Mouse (Mus musculus): ENCODE results near the gene Swap70. TPM values are rescaled to one million over a fixed set of nuclear protein-coding genes. Genes with fewer than 3 reads are reported as not detected.

Swap70 gene
- polyA plus RNA-seq, 1 experiment from 2014 or later = 22.7 TPM

- no peak overlapping the region for H3K4me2 ChIP-seq (ENCODE audit: low read depth, low read length)
- DNase-seq (ENCODE audit: low spot score) = no peak
- no peaks in the 10 kb centered on the region for H3K36me3 ChIP-seq (replicated peaks; ENCODE audit: control insufficient read depth, insufficient read depth, low read depth, low read length)
- H3K9me3 ChIP-seq (replicated peaks; ENCODE audit: control insufficient read depth, low read length) = no peaks in the 10 kb centered on the region
- H3K4me3 ChIP-seq (ENCODE audit: low read depth, low read length) = no peak overlapping the region
- WGBS = 69% methylated on average over 6 of the region's 6 CpGs
- no peak overlapping the region for H3K27ac ChIP-seq (replicated peaks; ENCODE audit: low read depth, low read length)
- no peaks in the 10 kb centered on the region for H3K27me3 ChIP-seq (ENCODE audit: control insufficient read depth, insufficient read depth, low read length)
- H3K4me1 ChIP-seq (ENCODE audit: control insufficient read depth, insufficient read depth, low read length) = no peaks in the 10 kb centered on the region; the same call in 1 of the 2 replicates
- H3K9ac ChIP-seq (replicated peaks; ENCODE audit: low read length) = no peak overlapping the region
- ATAC-seq (replicated peaks; ENCODE audit: insufficient number of reproducible peaks, low FRiP score, low TSS enrichment, low read depth) = no peak
These were observed 81.4 kb downstream of the Swap70 start for GRCm38 (mm10) chr7:110302886-110303285.

GRCm38 (mm10) chr7:110305486-110305885, 84.0 kb downstream of the Swap70 start:
- Histone ChIP-seq H3K4me1 (ENCODE audit: control insufficient read depth, insufficient read depth, low read length) (no peaks in the 10 kb centered on the region), H3K36me3 (replicated peaks; ENCODE audit: control insufficient read depth, insufficient read depth, low read depth, low read length) (no peaks in the 10 kb centered on the region; the same call in 1 of the 2 replicates), H3K27ac (replicated peaks; ENCODE audit: low read depth, low read length) (no peak overlapping the region), H3K4me3 (ENCODE audit: low read depth, low read length) (no peak overlapping the region), H3K9ac (replicated peaks; ENCODE audit: low read length) (no peak overlapping the region), H3K27me3 (ENCODE audit: control insufficient read depth, insufficient read depth, low read length) (no peaks in the 10 kb centered on the region), H3K9me3 (replicated peaks; ENCODE audit: control insufficient read depth, low read length) (no peaks in the 10 kb centered on the region), H3K4me2 (ENCODE audit: low read depth, low read length) (no peak overlapping the region)
- ATAC-seq (replicated peaks; ENCODE audit: insufficient number of reproducible peaks, low FRiP score, low TSS enrichment, low read depth) (no peak), DNase-seq (ENCODE audit: low spot score) (no peak)
- WGBS = 93% methylated on average over 4 of the region's 4 CpGs

- no peaks in the 10 kb centered on the region; the same call in 1 of the 2 replicates for H3K36me3 ChIP-seq (replicated peaks; ENCODE audit: control insufficient read depth, insufficient read depth, low read depth, low read length)
- no peaks in the 10 kb centered on the region for H3K27me3 ChIP-seq (ENCODE audit: control insufficient read depth, insufficient read depth, low read length)
- no peak overlapping the region for H3K4me3 ChIP-seq (ENCODE audit: low read depth, low read length)
- no peak overlapping the region for H3K27ac ChIP-seq (replicated peaks; ENCODE audit: low read depth, low read length)
- 48% methylated on average over 5 of the region's 5 CpGs for WGBS
- H3K9me3 ChIP-seq (replicated peaks; ENCODE audit: control insufficient read depth, low read length) = no peaks in the 10 kb centered on the region
- no peak overlapping the region for H3K9ac ChIP-seq (replicated peaks; ENCODE audit: low read length)
- no peak overlapping the region for H3K4me2 ChIP-seq (ENCODE audit: low read depth, low read length)
- H3K4me1 ChIP-seq (ENCODE audit: control insufficient read depth, insufficient read depth, low read length) = no peaks in the 10 kb centered on the region
- DNase-seq (ENCODE audit: low spot score) (no peak), ATAC-seq (replicated peaks; ENCODE audit: insufficient number of reproducible peaks, low FRiP score, low TSS enrichment, low read depth) (no peak)
These were observed 84.8 kb downstream of the Swap70 start for GRCm38 (mm10) chr7:110306281-110306680.

GRCm38 (mm10) chr7:110307741-110308140, 86.2 kb downstream of the Swap70 start:
- WGBS = 82% methylated on average over 11 of the region's 11 CpGs

GRCm38 (mm10) chr7:110309246-110309645, 87.7 kb downstream of the Swap70 start:
- no peak for DNase-seq (ENCODE audit: low spot score)
- no peak overlapping the region for H3K27ac ChIP-seq (replicated peaks; ENCODE audit: low read depth, low read length)
- no peaks in the 10 kb centered on the region; the same call in 1 of the 2 replicates for H3K36me3 ChIP-seq (replicated peaks; ENCODE audit: control insufficient read depth, insufficient read depth, low read depth, low read length)
- no peak overlapping the region for H3K4me3 ChIP-seq (ENCODE audit: low read depth, low read length)
- H3K4me1 ChIP-seq (ENCODE audit: control insufficient read depth, insufficient read depth, low read length) = no peaks in the 10 kb centered on the region
- 92% methylated on average over 8 of the region's 8 CpGs for WGBS
- H3K9me3 ChIP-seq (replicated peaks; ENCODE audit: control insufficient read depth, low read length) = no peaks in the 10 kb centered on the region
- no peaks in the 10 kb centered on the region for H3K27me3 ChIP-seq (ENCODE audit: control insufficient read depth, insufficient read depth, low read length)
- no peak overlapping the region for H3K4me2 ChIP-seq (ENCODE audit: low read depth, low read length)
- ATAC-seq (replicated peaks; ENCODE audit: insufficient number of reproducible peaks, low FRiP score, low TSS enrichment, low read depth) = no peak
- no peak overlapping the region for H3K9ac ChIP-seq (replicated peaks; ENCODE audit: low read length)

More at GRCm38 (mm10) chr7:110307741-110308140, 86.2 kb downstream of the Swap70 start:
- Histone ChIP-seq H3K4me1 (ENCODE audit: control insufficient read depth, insufficient read depth, low read length) (no peaks in the 10 kb centered on the region), H3K4me2 (ENCODE audit: low read depth, low read length) (no peak overlapping the region), H3K9ac (replicated peaks; ENCODE audit: low read length) (no peak overlapping the region), H3K27ac (replicated peaks; ENCODE audit: low read depth, low read length) (no peak overlapping the region), H3K9me3 (replicated peaks; ENCODE audit: control insufficient read depth, low read length) (no peaks in the 10 kb centered on the region), H3K4me3 (ENCODE audit: low read depth, low read length) (no peak overlapping the region), H3K36me3 (replicated peaks; ENCODE audit: control insufficient read depth, insufficient read depth, low read depth, low read length) (no peaks in the 10 kb centered on the region; the same call in 1 of the 2 replicates), H3K27me3 (ENCODE audit: control insufficient read depth, insufficient read depth, low read length) (no peaks in the 10 kb centered on the region)
- no peak for DNase-seq (ENCODE audit: low spot score)
- ATAC-seq (replicated peaks; ENCODE audit: insufficient number of reproducible peaks, low FRiP score, low TSS enrichment, low read depth) = no peak

GRCm38 (mm10) chr7:110313392-110314055, 92.0 kb downstream of the Swap70 start:
- Histone ChIP-seq H3K4me2 (ENCODE audit: low read depth, low read length) (no peak overlapping the region), H3K27me3 (ENCODE audit: control insufficient read depth, insufficient read depth, low read length) (no peaks in the 10 kb centered on the region), H3K4me3 (ENCODE audit: low read depth, low read length) (no peak overlapping the region), H3K4me1 (ENCODE audit: control insufficient read depth, insufficient read depth, low read length) (no peaks in the 10 kb centered on the region), H3K9me3 (replicated peaks; ENCODE audit: control insufficient read depth, low read length) (no peaks in the 10 kb centered on the region), H3K9ac (replicated peaks; ENCODE audit: low read length) (no peak overlapping the region), H3K36me3 (replicated peaks; ENCODE audit: control insufficient read depth, insufficient read depth, low read depth, low read length) (no peaks in the 10 kb centered on the region; the same call in 1 of the 2 replicates), H3K27ac (replicated peaks; ENCODE audit: low read depth, low read length) (no peak overlapping the region)
- 89% methylated on average over 9 of the region's 9 CpGs for WGBS
- ATAC-seq (replicated peaks; ENCODE audit: insufficient number of reproducible peaks, low FRiP score, low TSS enrichment, low read depth) (no peak), DNase-seq (ENCODE audit: low spot score) (no peak)

- H3K9me3 ChIP-seq (replicated peaks; ENCODE audit: control insufficient read depth, low read length) = no peaks in the 10 kb centered on the region
- DNase-seq (ENCODE audit: low spot score) (no peak), ATAC-seq (replicated peaks; ENCODE audit: insufficient number of reproducible peaks, low FRiP score, low TSS enrichment, low read depth) (no peak)
- no peaks in the 10 kb centered on the region for H3K4me1 ChIP-seq (ENCODE audit: control insufficient read depth, insufficient read depth, low read length)
- no peak overlapping the region for H3K4me2 ChIP-seq (ENCODE audit: low read depth, low read length)
- no peak overlapping the region for H3K27ac ChIP-seq (replicated peaks; ENCODE audit: low read depth, low read length)
- no peak overlapping the region for H3K4me3 ChIP-seq (ENCODE audit: low read depth, low read length)
- WGBS = 94% methylated on average over 7 of the region's 7 CpGs
- H3K9ac ChIP-seq (replicated peaks; ENCODE audit: low read length) = no peak overlapping the region
- no peaks in the 10 kb centered on the region; the same call in 1 of the 2 replicates for H3K36me3 ChIP-seq (replicated peaks; ENCODE audit: control insufficient read depth, insufficient read depth, low read depth, low read length)
- H3K27me3 ChIP-seq (ENCODE audit: control insufficient read depth, insufficient read depth, low read length) = no peaks in the 10 kb centered on the region
These were observed 92.9 kb downstream of the Swap70 start for GRCm38 (mm10) chr7:110314401-110314890.

GRCm38 (mm10) chr7:110315352-110315751, 93.8 kb downstream of the Swap70 start:
- Histone ChIP-seq H3K27ac (replicated peaks; ENCODE audit: low read depth, low read length) (no peak overlapping the region), H3K4me1 (ENCODE audit: control insufficient read depth, insufficient read depth, low read length) (no peaks in the 10 kb centered on the region), H3K27me3 (ENCODE audit: control insufficient read depth, insufficient read depth, low read length) (no peaks in the 10 kb centered on the region), H3K4me3 (ENCODE audit: low read depth, low read length) (no peak overlapping the region), H3K9me3 (replicated peaks; ENCODE audit: control insufficient read depth, low read length) (no peaks in the 10 kb centered on the region), H3K36me3 (replicated peaks; ENCODE audit: control insufficient read depth, insufficient read depth, low read depth, low read length) (no peaks in the 10 kb centered on the region; the same call in none of the 2 replicates), H3K4me2 (ENCODE audit: low read depth, low read length) (no peak overlapping the region), H3K9ac (replicated peaks; ENCODE audit: low read length) (no peak overlapping the region)
- no peak for DNase-seq (ENCODE audit: low spot score)
- WGBS = 94% methylated on average over 1 of the region's 1 CpGs
- ATAC-seq (replicated peaks; ENCODE audit: insufficient number of reproducible peaks, low FRiP score, low TSS enrichment, low read depth) = no peak

Measured in embryonic facial prominence, embryonic 11.5 days (tissue).